Mouse (Mus musculus) small intestine, adult 2 months (tissue): Measurements from ENCODE around the gene Slc30a9.

ENCODE experiments used
- CTCF ChIP-seq: fragments of 200-500 bp; IDR thresholded peaks from 2 replicates; pipeline ENCODE4 v1.5.1; 2012; ENCODE audit warnings: low read depth, mild to moderate bottlenecking, control low read depth, inconsistent platforms, low read length, moderate library complexity, mixed read lengths; ENCODE audit not compliant: insufficient replicate concordance, insufficient read length; ENCODE audit errors: extremely low read depth
- POLR2A ChIP-seq: fragments of 200-500 bp; IDR thresholded peaks from 2 replicates; pipeline ENCODE4 v1.6.1; 2012; ENCODE audit warnings: low read depth, mild to moderate bottlenecking, control low read depth, inconsistent platforms, low read length, moderate library complexity

DNA sequence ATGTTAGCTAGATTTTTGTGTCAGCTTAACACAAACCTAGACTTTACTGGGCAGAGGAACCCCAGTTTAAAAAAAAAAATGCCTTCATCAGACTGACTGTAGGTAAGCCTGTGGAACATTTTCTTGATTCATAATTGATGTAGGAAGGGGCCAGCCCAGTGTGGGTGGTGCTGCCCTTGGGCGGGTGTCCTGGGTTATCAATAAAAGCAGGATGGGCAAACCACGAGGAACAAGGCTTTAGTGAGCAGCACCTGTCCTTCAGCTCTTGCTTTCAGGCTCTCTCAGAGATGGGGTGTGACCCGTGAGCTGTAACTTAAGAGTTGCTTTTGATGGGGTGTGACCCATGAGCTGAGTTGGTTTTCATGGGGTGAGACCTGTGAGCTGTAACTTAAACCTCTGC, 11.7 kb upstream of the Slc30a9 start:
- TF ChIP-seq CTCF (no peak), POLR2A (no peak)
